Mouse (Mus musculus): Measurements from ENCODE around the gene Sytl3. TPM values are rescaled to one million over a fixed set of nuclear protein-coding genes. Genes with fewer than 3 reads are reported as not detected.
"Not testable (repeated sequence)": the region's sequence is repeated elsewhere in the genome, so short reads cannot be mapped to it uniquely, and the experiment has no call there.

The Sytl3 gene
- under 1 TPM in 2 of 4 experiments, not detected in 2; 0.25 to 0.79 TPM for total RNA-seq (2022)

DNA sequence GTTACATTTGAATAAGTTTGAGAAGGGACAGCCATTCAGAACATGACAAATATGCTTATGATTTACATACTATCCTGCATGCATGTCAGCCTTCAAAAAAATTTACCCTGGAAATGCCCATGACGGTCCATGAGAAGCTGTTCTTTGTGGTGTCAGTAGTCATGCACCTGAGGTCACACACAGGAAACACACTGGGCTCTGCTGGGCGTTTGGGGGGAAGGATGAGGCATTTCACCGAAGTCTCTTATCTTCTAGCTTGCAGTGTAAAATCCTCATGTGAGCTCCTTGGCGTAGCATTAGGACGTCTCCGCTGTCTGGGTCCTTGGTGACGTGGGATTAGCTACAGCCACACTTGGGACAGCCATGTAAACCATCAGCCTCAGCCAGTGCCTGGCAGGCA, at the start of gene Sytl3:
TSS of gene Sytl3 (plus strand) at position 293 of the 400 bp plus-strand sequence.
- not testable (repeated sequence) for DNase-seq (ENCODE audit: low spot score in 2 of 2)

- not testable (repeated sequence) for DNase-seq (ENCODE audit: low spot score in 2 of 2)
Observed at GRCm38 (mm10) chr17:6613524-6613923, 45.4 kb upstream of the Sytl3 start.

- not testable (repeated sequence) for DNase-seq (ENCODE audit: low spot score in 2 of 2)
Observed at GRCm38 (mm10) chr17:6614316-6614715, 44.6 kb upstream of the Sytl3 start.

GRCm38 (mm10) chr17:6616731-6617130, 42.2 kb upstream of the Sytl3 start:
- DNase-seq (ENCODE audit: low spot score in 2 of 2), result not testable (repeated sequence)

GRCm38 (mm10) chr17:6617689-6618400, 41.0 kb upstream of the Sytl3 start:
- DNase-seq (ENCODE audit: low spot score in 2 of 2), result not testable (repeated sequence)

GRCm38 (mm10) chr17:6619271-6619670, 39.6 kb upstream of the Sytl3 start:
- not testable (repeated sequence) for DNase-seq (ENCODE audit: low spot score in 2 of 2)

DNA sequence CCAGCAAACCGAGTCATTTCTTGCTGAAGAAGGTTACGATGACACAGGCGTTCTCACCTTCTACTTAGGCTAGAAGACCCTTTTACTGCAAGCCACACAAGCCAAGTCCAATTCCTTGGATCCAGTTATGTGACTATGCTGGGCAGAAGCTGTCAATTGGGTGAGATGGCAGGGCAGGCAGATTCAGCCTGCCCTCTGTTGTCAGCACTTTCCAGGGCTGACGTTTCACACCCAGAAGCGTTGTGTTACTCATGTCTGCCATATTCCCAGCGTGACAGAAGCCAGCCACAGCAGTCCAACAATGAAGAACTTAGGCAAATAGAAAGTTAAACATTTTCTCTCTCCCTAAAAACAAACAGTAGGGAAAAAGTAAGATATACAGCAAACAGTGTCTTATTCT, 38.9 kb upstream of the Sytl3 start:
- DNase-seq (ENCODE audit: low spot score in 2 of 2), result not testable (repeated sequence)

- DNase-seq (ENCODE audit: low spot score in 2 of 2), result not testable (repeated sequence)
Observed at GRCm38 (mm10) chr17:6620730-6621451, 38.0 kb upstream of the Sytl3 start.

DNA sequence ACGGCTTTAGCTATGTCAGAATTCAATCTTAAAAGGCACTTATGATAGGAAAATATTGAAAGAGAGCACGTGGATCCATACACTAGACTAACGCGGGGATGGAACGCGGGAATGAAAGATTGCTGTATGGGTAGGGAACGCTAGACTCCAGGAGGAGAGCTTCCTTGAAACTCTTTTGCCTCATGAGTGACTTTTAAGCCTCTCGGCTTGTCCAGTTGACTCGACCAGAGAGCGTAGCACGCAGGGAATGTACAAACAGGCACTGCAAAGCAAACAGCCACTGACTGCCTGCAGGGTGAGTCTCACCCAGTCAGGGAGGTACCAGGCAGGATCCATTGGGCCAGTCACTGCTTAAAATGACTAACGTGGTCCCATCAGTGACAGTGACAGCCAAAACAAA, 36.9 kb upstream of the Sytl3 start:
- not testable (repeated sequence) for DNase-seq (ENCODE audit: low spot score in 2 of 2)

- not testable (repeated sequence) for DNase-seq (ENCODE audit: low spot score in 2 of 2)
Observed at GRCm38 (mm10) chr17:6624926-6625558, 33.9 kb upstream of the Sytl3 start.

DNA sequence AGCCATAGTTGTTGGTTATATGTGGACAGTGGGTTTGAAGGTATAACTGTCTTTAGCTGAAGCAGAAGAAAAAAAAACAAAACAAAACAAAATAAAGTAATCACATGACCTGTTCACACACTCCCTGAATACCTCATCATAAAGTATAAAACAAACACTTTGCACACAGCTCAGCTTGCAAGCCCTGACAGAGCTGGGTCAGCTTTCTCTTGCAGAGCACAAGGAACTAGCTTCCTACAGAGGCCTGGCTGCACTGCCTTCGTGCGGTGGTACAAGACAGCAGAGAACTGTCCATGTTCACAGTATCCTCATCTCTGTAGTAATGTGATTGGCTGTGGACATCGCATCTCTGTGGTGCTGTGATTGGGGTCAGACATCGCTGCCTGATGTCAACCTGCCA, 28.5 kb upstream of the Sytl3 start:
- DNase-seq (ENCODE audit: low spot score in 2 of 2), result not testable (repeated sequence)

DNA sequence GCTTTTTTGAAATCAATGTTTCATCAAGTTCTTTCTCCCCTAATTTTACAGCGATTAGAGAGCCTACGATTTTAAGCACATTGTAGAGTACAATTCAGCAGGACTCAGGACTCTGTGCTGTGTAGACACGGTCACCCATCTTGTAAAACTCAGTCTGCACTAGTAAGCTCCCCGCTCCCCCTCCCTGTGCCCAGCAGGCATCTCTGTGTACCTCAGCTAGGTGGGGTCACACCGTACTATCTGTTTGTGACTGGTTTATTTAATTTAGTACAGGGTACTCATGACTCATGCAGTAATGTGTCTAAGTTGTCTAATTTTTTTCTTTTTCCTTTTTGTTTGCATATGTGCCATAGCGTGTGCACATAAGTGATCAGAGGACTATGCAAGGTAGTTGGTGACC, 26.0 kb upstream of the Sytl3 start:
- DNase-seq (ENCODE audit: low spot score in 2 of 2), result not testable (repeated sequence)

- not testable (repeated sequence) for DNase-seq (ENCODE audit: low spot score in 2 of 2)
Observed at GRCm38 (mm10) chr17:6635781-6636180, 23.1 kb upstream of the Sytl3 start.

DNA sequence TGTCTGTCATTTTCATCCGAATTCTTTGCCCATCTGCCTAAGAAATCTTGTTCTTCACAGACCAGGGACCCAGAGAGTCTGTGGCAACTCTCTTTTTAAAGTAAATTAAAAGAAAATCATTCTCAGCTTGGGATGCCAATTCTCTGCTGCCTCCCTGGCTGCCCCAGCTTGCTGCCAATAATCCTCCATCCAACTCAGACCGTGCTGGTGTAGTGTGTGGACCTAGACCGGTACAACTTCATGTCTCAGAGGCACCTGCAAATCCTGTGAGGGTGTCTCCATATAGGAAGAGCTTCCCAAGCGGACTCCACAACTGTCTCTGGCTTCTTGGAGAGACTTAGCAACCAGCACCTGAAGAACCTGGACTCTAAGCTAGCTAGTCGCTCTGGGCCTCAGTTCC, 22.0 kb upstream of the Sytl3 start:
- no peak for DNase-seq (ENCODE audit: low spot score in 2 of 2)

GRCm38 (mm10) chr17:6637434-6637833, 21.5 kb upstream of the Sytl3 start:
- DNase-seq (ENCODE audit: low spot score in 2 of 2), result not testable (repeated sequence)

- not testable (repeated sequence) for DNase-seq (ENCODE audit: low spot score in 2 of 2)
Observed at GRCm38 (mm10) chr17:6638444-6638843, 20.4 kb upstream of the Sytl3 start.

DNA sequence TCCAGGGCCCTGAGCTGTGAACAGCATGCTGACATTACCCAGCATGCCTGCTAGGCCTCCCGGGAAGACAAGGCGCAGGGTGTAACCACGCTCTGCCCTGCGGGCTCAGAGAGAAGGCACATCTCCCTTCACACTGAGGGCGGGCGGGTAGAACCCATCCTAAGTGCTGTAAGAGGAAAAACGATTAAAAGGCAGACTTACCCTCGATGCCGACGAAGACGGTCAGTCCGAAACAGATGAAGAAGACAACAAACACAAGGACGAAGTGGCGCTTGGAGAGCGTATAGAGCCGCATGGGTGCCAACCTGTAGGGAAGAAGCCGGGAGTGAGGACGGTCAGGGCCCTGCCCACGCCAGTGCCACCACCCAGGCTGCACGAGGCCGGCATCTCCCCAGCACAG, 19.4 kb upstream of the Sytl3 start:
- DNase-seq (ENCODE audit: low spot score in 2 of 2), result not testable (repeated sequence)

DNA sequence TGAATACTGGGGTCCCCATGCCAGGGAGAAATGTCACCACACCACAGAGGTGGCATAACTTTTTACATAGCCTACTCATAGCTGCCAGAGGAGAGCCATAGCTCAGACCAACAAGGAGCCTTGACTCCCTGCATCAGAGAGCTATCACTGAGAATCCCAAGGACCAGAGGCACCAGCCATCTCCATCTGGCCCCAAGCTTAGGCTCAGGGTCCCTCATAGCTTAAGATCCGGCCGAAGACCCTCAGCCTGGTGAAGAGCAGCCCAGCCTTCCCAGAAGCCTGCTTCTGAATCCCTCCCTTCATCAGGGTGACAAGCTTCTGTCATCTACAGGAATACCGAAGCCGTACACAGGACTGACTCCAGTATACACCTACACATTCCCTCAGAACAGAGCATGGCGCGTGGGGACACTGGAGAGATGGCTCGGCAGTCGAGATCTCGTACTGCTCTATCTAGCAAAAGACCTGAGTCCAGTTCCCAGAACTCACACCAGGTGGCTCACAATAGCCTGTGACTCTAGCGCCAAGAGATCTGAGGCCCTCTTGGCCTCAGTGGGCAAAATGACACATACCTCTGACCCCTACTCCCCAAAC, 18.8 kb upstream of the Sytl3 start:
- not testable (repeated sequence) for DNase-seq (ENCODE audit: low spot score in 2 of 2)

GRCm38 (mm10) chr17:6640771-6641429, 18.0 kb upstream of the Sytl3 start:
- not testable (repeated sequence) for DNase-seq (ENCODE audit: low spot score in 2 of 2)

GRCm38 (mm10) chr17:6644210-6644609, 14.7 kb upstream of the Sytl3 start:
- not testable (repeated sequence) for DNase-seq (ENCODE audit: low spot score in 2 of 2)

- not testable (repeated sequence) for DNase-seq (ENCODE audit: low spot score in 2 of 2)
Observed at GRCm38 (mm10) chr17:6644673-6645072, 14.2 kb upstream of the Sytl3 start.
